Mouse (Mus musculus) stomach, postnatal 0 days (tissue): ENCODE data around the gene Adam22. TPM values are rescaled to one million over a fixed set of nuclear protein-coding genes. Genes with fewer than 3 reads are reported as not detected.

Experiments
- ATAC-seq: fragments of 200-750 bp; cut with Nextera tagmentation; 2 replicates; pipeline ENCODE4 v1.8.0; 2017; ENCODE audit not compliant: low FRiP score, low TSS enrichment
- DNase-seq: peaks from one replicate; pipeline ENCODE4 v3.0.0-alpha.2; 2016; ENCODE audit warnings: low spot score
- H3K27ac ChIP-seq: fragments of 300-500 bp; sonication (generic); replicated peaks from 2 replicates; pipeline ENCODE4 v1.5.1; 2014; ENCODE audit warnings: mild to moderate bottlenecking, control low read depth
- H3K27me3 ChIP-seq: fragments of 300-500 bp; sonication (generic); 2 replicates; pipeline ENCODE4 v1.6.1; 2014; ENCODE audit warnings: low read length; ENCODE audit not compliant: control insufficient read depth, insufficient read depth
- H3K36me3 ChIP-seq: fragments of 300-500 bp; sonication (generic); 2 replicates; pipeline ENCODE4 v1.6.1; 2014; ENCODE audit warnings: low read length, mixed read lengths; ENCODE audit not compliant: control insufficient read depth, insufficient read depth
- H3K4me1 ChIP-seq: fragments of 300-500 bp; sonication (generic); replicated peaks from 2 replicates; pipeline ENCODE4 v1.6.1; 2014; ENCODE audit warnings: antibody characterized with exemption; ENCODE audit not compliant: control insufficient read depth, insufficient read depth
- H3K4me2 ChIP-seq: fragments of 300-500 bp; sonication (generic); replicated peaks from 2 replicates; pipeline ENCODE4 v1.6.1; 2014; ENCODE audit warnings: low read depth, mild to moderate bottlenecking, control low read depth, moderate library complexity
- H3K4me3 ChIP-seq: fragments of 300-500 bp; sonication (generic); 2 replicates; pipeline ENCODE4 v1.5.1; 2014; ENCODE audit warnings: low read depth, low read length, control low read depth
- H3K9ac ChIP-seq: fragments of 300-500 bp; sonication (generic); 2 replicates; pipeline ENCODE4 v1.6.1; 2014; ENCODE audit warnings: mild to moderate bottlenecking, low read length, control low read depth, mixed read lengths
- H3K9me3 ChIP-seq: fragments of 300-500 bp; sonication (generic); 2 replicates; pipeline ENCODE4 v1.6.1; 2016; ENCODE audit warnings: low read length; ENCODE audit not compliant: control insufficient read depth
- CTCF ChIP-seq: IDR thresholded peaks from 2 replicates; pipeline ENCODE4 v1.5.1; 2016; ENCODE audit warnings: antibody characterized with exemption, low read depth, mild to moderate bottlenecking, moderate library complexity
- EP300 ChIP-seq: optimal IDR thresholded peaks from 2 replicates; pipeline ENCODE3; 2016; ENCODE audit warnings: antibody characterized with exemption
- WGBS: fragments of 180-500 bp; shearing (Covaris S2); extraction: QIAGEN DNeasy Blood & Tissue Kit; methylation state at CpG from one replicate; pipeline ENCODE4 v1.1.7; 2014; 5-methylcytosine and 5-hydroxymethylcytosine counted together
- polyA plus RNA-seq: library from polyadenylated mRNA; unstranded; fragments of >200 nt; fragmentation: Nextera tagmentation; extraction: Ambion mirVana; gene quantifications from 2 replicates; pipeline ENCODE4 v1.2.1, GENCODE M21; 2015

Adam22 gene
- polyA plus RNA-seq, 1 experiment from 2014 or later = 2.5 TPM

- WGBS = 44% methylated on average over 4 of the region's 4 CpGs
- no peak for ATAC-seq
- Histone ChIP-seq H3K9ac (no peak overlapping the region), H3K27ac (no peak overlapping the region), H3K4me2 (no peak overlapping the region), H3K36me3 (no peaks in the 10 kb centered on the region), H3K9me3 (no peaks in the 10 kb centered on the region), H3K4me3 (no peak overlapping the region), H3K4me1 (no peaks in the 10 kb centered on the region), H3K27me3 (no peaks in the 10 kb centered on the region)
- TF ChIP-seq CTCF (no peak), EP300 (no peak)
- no peak for DNase-seq
These were observed 57.1 kb downstream of the Adam22 start for GRCm38 (mm10) chr5:8310907-8311306.

- H3K27ac ChIP-seq = no peak overlapping the region
- H3K4me2 ChIP-seq = no peak overlapping the region
- no peak for ATAC-seq
- H3K27me3 ChIP-seq = no peaks in the 10 kb centered on the region
- no peak for DNase-seq
- H3K9me3 ChIP-seq = no peaks in the 10 kb centered on the region
- H3K9ac ChIP-seq = no peak overlapping the region
- WGBS = 52% methylated on average over 10 of the region's 10 CpGs
- H3K36me3 ChIP-seq = no peaks in the 10 kb centered on the region
- no peaks in the 10 kb centered on the region for H3K4me1 ChIP-seq
- TF ChIP-seq EP300 = no peak
- TF ChIP-seq CTCF = no peak
- no peak overlapping the region for H3K4me3 ChIP-seq
These were observed 70.1 kb downstream of the Adam22 start for GRCm38 (mm10) chr5:8297719-8298419.

GRCm38 (mm10) chr5:8293287-8293686, 74.7 kb downstream of the Adam22 start:
- TF ChIP-seq CTCF (no peak), EP300 (no peak)
- no peaks in the 10 kb centered on the region for H3K4me1 ChIP-seq
- no peaks in the 10 kb centered on the region for H3K27me3 ChIP-seq
- H3K4me2 ChIP-seq = no peak overlapping the region
- H3K4me3 ChIP-seq = no peak overlapping the region
- no peaks in the 10 kb centered on the region for H3K9me3 ChIP-seq
- no peaks in the 10 kb centered on the region for H3K36me3 ChIP-seq
- ATAC-seq (no peak), DNase-seq (no peak)
- no peak overlapping the region for H3K9ac ChIP-seq
- WGBS = 37% methylated on average over 1 of the region's 1 CpGs
- no peak overlapping the region for H3K27ac ChIP-seq

- no peak overlapping the region for H3K4me2 ChIP-seq
- TF ChIP-seq CTCF = no peak
- no peak for TF ChIP-seq EP300
- no peak overlapping the region for H3K4me3 ChIP-seq
- no peaks in the 10 kb centered on the region for H3K4me1 ChIP-seq
- no peak for DNase-seq
- ATAC-seq = no peak
- no peaks in the 10 kb centered on the region for H3K36me3 ChIP-seq
- H3K9ac ChIP-seq = no peak overlapping the region
- H3K27ac ChIP-seq = no peak overlapping the region
- WGBS = 94% methylated on average over 1 of the region's 1 CpGs
- H3K27me3 ChIP-seq = no peaks in the 10 kb centered on the region
- H3K9me3 ChIP-seq = no peaks in the 10 kb centered on the region
These were observed 76.5 kb downstream of the Adam22 start for GRCm38 (mm10) chr5:8291496-8291895.

GRCm38 (mm10) chr5:8289678-8290614, 78.0 kb downstream of the Adam22 start:
- Histone ChIP-seq H3K9ac (no peak overlapping the region), H3K4me3 (no peak overlapping the region), H3K27ac (no peak overlapping the region), H3K4me2 (no peak overlapping the region), H3K27me3 (no peaks in the 10 kb centered on the region), H3K9me3 (no peaks in the 10 kb centered on the region), H3K4me1 (no peaks in the 10 kb centered on the region), H3K36me3 (no peaks in the 10 kb centered on the region)
- DNase-seq = no peak
- 68% methylated on average over 6 of the region's 6 CpGs for WGBS
- no peak for ATAC-seq
- TF ChIP-seq EP300 = no peak
- TF ChIP-seq CTCF = no peak

- Histone ChIP-seq H3K4me2 (no peak overlapping the region), H3K27ac (no peak overlapping the region), H3K9ac (no peak overlapping the region), H3K4me3 (no peak overlapping the region), H3K4me1 (no peaks in the 10 kb centered on the region), H3K9me3 (no peaks in the 10 kb centered on the region), H3K27me3 (no peaks in the 10 kb centered on the region), H3K36me3 (no peaks in the 10 kb centered on the region)
- no peak for TF ChIP-seq EP300
- TF ChIP-seq CTCF = no peak
- no peak for ATAC-seq
- 49% methylated on average over 5 of the region's 5 CpGs for WGBS
- DNase-seq = no peak
These were observed 83.8 kb downstream of the Adam22 start for GRCm38 (mm10) chr5:8284123-8284522.
